Mouse (Mus musculus): Measurements from ENCODE around the gene Nsd2. TPM values are rescaled to one million over a fixed set of nuclear protein-coding genes. Genes with fewer than 3 reads are reported as not detected.
"Not testable (repeated sequence)": the region's sequence is repeated elsewhere in the genome, so short reads cannot be mapped to it uniquely, and the experiment has no call there.

Gene Nsd2
- total RNA-seq, 2 experiments from 2014 or later = 42.2 to 53.6 TPM

DNA sequence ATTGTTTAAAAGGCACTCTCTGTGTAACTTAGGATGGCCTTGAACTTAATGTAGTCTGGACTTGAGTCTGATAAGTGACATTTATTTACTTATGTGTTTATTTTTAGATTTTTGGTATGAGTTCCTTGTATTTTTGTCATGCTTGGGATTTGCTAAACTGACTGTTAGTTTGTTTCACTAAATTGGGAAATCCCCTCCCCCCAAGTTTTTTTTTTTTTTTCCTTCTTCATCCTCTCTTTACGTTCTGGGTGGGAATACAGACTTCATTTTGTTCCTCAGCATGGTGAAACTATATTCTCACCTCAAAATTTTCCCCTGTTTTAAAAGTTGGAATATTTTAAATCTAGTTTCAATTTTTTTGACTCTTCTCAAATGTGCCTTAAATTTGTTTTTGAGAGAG lies 20.8 kb downstream of the Nsd2 start:
- no peak for ATAC-seq (replicated peaks; ENCODE audit: low FRiP score, low TSS enrichment, poor library complexity, severe bottlenecking)

DNA sequence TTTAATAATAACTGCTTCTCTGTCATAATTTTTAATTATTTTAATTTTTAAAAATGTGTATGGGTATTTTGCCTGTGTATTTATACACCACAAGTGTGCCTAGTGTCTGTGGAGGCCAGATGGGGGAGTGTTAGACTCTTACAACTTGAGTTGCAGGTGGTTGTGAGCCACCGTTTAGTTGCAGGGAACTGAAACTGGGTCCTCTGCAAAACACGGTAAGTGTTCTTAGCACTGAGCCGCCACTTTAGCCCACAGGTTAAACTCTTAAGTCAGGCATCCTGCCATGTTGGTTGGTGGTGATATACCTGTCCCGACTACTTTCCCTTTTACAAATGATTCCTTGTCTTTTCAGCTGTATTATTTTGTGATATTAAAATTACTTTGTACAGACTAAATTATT lies 22.0 kb downstream of the Nsd2 start:
- ATAC-seq (replicated peaks; ENCODE audit: low FRiP score, low TSS enrichment, poor library complexity, severe bottlenecking) = no peak

DNA sequence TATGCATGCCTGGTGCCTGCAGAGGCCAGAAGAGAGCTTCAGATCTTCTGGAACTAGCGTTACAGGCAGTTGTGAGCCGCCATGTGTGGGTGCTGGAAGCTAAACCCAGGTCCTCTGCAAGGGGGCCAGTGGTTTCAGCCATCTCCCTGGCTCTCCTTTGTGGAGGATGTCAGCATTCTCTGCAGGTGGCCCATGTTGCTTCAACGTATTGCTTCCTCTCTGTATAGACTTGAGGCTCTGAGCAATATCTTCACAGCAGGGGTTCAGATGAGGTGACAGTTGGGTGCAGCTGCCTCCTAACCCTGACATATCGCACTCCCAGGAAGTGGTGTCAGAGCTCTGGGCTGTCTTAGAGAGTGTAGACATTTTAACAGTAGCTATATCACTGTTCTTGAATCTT lies 30.9 kb downstream of the Nsd2 start:
- no peak for ATAC-seq (replicated peaks; ENCODE audit: low FRiP score, low TSS enrichment, poor library complexity, severe bottlenecking)

DNA sequence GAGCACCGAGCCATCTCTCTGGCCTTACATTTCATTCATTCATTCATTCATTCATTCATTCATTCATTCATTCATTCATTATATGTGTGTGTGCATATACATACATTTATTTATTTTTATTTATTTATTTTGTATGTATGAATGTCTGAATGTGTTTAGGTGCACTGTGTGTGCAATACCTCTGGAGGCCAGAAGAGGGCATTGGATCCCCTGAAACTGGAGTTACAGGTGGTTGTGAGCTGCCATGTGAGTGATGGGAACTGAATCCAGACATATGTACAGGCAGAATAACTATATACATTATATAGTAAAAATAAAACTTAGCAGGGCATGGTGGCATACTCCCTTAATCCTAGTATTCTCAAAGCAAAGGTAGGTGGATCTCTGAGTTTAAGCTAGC lies 32.6 kb downstream of the Nsd2 start:
- ATAC-seq (replicated peaks; ENCODE audit: low FRiP score, low TSS enrichment, poor library complexity, severe bottlenecking) = no peak

DNA sequence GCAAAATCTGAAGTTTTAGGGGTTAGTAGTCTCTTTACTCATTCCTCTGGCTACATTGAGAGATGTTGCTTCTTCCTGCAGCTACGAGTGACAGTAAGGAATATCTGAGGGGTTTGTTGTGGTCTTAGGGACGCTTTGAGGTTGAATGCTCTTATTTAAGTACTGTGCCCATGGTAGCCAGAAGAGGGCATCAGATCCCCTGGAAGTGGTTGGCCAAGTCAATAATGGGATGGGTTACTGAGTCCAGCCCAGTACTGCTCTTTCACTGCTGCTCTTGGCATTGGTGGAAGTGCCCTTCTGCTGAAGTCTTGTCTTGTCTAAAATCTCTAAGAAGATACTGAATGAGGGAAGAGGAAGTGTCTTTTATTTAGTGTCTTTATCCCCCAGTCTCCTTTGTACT lies 33.5 kb downstream of the Nsd2 start:
- ATAC-seq (replicated peaks; ENCODE audit: low FRiP score, low TSS enrichment, poor library complexity, severe bottlenecking) = no peak

DNA sequence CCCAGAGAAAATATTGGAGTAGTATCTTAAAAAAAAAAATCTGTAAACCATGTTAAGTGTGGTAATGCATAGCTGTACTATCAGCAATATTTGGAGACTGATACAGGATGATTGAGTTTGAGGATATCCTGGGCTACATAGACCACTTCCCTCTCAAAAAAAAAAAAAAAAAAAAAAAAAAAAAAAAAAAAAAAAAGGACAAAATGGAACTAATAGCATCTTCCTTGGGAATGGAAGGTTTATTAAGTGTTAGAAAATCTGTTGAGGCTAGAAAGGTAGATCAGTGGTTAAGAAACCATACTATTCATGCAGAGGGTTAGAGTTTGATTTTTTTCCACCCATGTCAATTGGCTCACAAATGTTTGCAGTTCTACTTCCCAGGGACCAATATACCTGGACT lies 37.2 kb downstream of the Nsd2 start:
- no peak for ATAC-seq (replicated peaks; ENCODE audit: low FRiP score, low TSS enrichment, poor library complexity, severe bottlenecking)

DNA sequence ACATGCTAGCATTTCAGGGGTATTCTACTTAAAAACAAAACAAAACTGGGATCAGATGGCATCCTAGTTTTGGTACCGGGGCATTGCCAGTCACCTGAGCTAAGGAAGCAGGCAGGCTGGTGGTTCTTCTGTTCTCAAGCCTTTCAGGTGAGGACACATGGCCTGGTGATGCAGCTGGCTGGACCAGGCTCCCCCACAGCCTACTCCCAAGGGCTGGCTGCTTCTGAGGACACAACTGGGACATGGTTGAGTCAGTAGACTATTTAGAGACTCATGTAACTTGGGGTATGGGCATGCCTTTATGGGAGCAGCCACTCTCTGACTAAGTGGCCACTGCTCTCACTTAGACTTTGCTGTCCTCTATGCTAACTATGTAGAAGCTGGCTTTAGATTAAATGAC lies 54.9 kb downstream of the Nsd2 start:
- no peak for ATAC-seq (replicated peaks; ENCODE audit: low FRiP score, low TSS enrichment, poor library complexity, severe bottlenecking)

DNA sequence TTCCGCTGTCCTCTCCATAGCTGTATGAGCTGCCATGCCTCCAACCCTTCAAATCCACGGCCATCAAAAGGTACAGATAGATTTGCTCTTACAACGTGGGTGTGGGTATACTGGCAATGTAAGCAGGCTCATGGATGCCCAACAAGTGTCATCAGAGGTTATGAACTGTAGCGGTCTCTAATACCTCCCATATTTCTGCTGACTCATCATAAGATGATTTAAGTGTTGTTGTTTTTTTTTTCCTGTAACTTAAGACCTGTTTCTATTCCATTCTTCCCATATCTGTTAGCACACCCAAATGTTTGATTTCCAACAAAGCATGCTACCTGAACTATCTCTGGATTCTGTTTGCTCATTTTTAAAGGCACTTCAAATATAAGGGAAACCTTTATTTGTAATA lies 60.6 kb downstream of the Nsd2 start:
- no peak for ATAC-seq (replicated peaks; ENCODE audit: low FRiP score, low TSS enrichment, poor library complexity, severe bottlenecking)

DNA sequence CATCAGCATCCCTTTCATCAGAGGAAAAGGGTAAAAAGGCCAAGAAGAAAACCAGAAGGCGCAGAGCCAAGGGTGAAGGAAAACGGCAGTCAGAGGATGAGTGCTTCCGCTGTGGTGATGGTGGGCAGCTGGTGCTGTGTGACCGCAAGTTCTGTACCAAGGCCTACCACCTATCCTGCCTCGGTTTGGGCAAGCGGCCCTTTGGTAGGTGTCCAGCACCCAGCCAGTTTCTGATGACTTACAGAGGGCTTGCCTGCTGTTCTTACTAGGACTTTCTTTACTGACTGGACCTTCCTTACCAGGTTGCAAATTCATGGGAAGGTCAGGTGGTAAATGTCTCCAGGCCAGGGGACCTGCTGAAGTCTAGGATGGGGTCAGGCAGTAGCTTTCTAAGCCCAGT lies 72.9 kb downstream of the Nsd2 start:
- ATAC-seq (replicated peaks; ENCODE audit: low FRiP score, low TSS enrichment, poor library complexity, severe bottlenecking) = no peak

DNA sequence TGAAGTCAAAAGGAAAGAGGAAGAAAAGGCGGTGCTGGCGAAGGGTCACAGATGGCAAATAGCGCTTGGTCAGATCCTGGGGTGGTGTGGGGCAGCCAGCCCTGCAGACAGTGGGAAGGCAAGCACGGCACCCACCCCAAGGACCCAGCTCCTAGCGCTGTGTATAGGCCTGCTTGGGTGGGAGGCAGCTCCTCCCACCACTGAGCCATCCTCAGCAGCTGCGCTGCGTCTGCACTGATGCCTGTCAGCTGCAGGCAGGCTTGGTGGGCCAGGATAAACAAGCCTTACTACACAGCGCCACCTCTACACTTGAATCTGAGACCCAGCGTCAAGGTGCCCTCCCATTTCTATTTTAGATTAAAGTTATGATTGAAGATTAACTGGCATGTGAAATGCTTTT lies 74.6 kb downstream of the Nsd2 start:
- ATAC-seq (replicated peaks; ENCODE audit: low FRiP score, low TSS enrichment, poor library complexity, severe bottlenecking) = no peak

DNA sequence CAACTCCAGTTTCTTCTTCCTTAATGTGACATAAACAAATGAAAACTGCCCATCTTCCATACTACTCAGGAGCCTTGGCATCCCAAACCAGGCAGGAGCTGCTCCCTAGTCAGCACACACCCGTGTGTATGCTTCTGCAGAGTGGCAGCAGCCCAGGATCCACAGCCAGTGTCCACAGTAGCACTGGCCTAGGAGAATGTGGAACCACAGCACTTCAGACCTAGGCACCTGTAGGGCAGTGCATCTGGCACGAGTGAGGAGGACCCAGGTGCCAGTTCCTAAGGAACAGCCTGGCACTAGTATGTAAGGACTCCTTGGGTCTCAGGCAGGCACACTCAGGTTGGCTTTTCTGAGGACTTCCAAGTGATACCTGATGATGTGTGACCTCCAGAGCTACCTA lies 76.6 kb downstream of the Nsd2 start:
- no peak for ATAC-seq (replicated peaks; ENCODE audit: low FRiP score, low TSS enrichment, poor library complexity, severe bottlenecking)

DNA sequence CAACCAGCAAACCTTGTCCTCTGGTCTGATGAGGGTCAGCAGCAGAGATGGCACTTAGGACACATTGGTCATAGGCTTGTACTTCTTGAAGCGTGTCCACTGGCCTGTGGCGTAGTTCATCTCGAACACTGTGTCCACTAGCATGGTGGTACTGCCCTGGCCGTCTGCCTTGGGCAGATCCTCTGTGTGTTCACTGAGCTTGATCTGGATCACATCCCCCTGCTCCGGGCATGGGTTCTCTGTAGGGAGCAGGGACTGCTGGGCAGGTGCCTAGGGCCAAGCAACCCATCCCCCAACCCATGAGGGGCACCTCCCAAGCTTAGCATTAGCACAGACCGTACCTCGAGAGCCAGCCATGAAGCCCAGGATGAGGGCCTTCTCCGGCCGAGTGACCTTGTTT lies 78.1 kb downstream of the Nsd2 start:
- no peak for ATAC-seq (replicated peaks; ENCODE audit: low FRiP score, low TSS enrichment, poor library complexity, severe bottlenecking)

DNA sequence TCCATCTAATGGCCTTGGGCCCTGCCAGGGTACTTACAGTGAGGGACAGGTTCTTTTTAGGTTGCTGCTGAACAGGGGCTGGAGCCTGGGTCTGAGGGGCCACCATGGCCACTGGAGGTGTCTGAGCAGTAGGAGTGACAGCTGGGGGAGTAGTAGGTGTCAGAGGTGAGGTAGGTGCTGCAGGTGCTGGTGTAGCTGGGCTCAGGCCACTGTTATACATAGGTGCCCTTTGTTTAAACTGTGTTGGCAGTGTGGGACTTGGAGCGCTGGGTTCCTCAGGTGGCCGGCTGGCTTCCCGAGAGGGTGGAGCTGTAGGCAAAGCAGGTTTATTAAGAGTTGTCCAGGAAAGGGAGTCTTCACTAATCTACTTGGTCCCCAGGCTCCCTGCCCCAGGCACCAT lies 78.7 kb downstream of the Nsd2 start:
- ATAC-seq (replicated peaks; ENCODE audit: low FRiP score, low TSS enrichment, poor library complexity, severe bottlenecking) = no peak

DNA sequence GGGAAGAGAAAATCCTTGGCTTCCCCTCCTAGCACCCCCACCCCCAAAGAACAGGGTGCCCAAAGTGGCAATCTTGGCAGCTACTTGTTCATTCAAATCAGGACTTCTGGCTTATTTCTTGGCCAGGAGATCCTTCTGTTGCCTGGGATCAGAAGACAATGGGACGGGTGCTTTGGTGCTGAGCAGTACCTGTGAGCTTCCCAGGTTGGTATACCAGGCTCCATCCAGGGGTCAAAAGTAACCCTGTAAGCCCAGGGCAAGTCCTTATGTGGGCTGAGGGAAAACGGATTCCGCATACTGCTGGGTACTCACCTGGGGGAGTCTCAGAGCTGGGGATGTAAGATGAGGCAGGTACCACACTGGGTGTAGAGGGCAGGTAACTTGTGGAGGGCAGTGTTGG lies 79.6 kb downstream of the Nsd2 start:
- ATAC-seq (replicated peaks; ENCODE audit: low FRiP score, low TSS enrichment, poor library complexity, severe bottlenecking) = no peak

DNA sequence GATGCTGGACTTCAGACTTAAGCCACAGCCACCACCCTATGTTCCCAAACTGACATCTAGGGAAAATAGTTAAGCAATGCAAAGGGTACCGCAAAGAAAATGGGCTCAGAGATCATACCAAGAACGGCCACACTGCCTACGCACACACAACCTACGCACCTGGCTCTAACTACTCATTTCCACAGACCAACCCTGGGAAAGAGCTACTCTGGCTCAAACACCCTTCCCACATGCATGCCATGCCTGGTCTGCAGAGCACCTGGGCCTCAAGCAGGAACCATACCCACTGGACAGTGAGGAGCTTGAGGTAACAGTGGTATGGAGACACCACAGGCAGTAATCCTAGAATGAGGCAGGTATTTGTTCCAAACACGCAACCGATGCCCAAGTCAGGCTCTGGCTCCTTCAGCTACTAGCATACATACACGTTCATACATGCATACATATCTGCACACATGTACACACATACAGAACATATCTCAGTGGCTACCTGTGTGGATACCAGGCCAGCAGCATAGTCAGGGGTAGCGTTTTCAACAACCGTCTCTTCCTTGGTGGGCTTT lies 80.3 kb downstream of the Nsd2 start:
- ATAC-seq (replicated peaks; ENCODE audit: low FRiP score, low TSS enrichment, poor library complexity, severe bottlenecking) = no peak

DNA sequence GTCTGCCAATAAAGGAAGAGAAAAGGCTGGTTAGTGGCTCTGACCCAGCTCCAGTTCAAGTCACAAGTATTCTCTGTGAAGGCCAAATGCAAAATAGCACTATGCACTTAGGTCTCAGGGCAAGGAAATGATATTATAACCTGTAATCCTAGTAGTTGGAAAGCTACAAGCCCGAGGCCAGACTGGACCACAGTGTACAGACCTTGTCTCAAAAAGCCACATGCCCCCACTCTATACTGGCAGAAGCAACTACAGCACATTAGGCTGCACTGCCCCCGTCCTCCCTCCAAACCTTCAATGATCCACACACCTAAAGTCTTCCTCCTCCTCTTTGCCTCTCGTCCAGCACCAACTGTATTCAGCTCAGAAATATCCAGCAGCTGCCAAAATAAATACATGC lies 80.8 kb downstream of the Nsd2 start:
- ATAC-seq (replicated peaks; ENCODE audit: low FRiP score, low TSS enrichment, poor library complexity, severe bottlenecking) = no peak

DNA sequence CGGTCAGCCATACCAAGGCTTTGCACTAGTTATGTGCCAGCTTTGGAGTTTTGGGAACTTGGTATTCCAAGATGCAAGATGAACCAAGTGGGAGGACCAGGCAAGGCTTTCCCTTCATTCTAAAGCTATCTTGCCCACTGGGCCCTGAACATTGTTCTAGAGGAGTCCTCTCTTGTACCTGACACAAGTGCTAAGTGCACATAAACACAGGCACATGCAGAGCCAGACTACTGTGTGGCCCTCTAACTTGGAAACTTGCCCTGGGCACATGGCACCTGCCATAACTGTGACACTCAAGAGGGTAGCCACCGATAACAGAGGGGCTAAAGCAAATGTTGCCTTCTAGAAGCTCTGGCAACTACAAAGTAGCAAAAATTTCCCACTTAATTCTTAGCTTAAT lies 82.2 kb downstream of the Nsd2 start:
- no peak for ATAC-seq (replicated peaks; ENCODE audit: low FRiP score, low TSS enrichment, poor library complexity, severe bottlenecking)

DNA sequence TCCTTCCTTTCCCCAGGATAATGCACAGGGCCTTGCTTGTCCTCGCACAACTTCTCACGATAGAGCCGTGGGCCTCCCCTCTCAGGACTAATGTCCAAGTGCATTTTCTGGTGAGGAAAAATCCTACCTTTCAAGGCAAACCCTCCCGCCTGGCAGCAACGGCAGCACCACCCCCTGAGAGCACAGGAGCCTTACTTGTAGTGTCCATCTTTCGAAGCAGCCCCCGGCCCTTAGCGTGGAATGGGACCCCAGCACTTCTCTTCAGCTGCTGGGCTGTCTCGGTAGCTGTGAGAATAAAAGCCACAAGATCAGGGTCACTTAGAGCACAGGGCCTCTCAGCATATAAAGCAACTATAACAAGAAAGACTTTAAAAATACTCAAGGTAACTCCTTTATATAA lies 82.7 kb downstream of the Nsd2 start:
- no peak for ATAC-seq (replicated peaks; ENCODE audit: low FRiP score, low TSS enrichment, poor library complexity, severe bottlenecking)

DNA sequence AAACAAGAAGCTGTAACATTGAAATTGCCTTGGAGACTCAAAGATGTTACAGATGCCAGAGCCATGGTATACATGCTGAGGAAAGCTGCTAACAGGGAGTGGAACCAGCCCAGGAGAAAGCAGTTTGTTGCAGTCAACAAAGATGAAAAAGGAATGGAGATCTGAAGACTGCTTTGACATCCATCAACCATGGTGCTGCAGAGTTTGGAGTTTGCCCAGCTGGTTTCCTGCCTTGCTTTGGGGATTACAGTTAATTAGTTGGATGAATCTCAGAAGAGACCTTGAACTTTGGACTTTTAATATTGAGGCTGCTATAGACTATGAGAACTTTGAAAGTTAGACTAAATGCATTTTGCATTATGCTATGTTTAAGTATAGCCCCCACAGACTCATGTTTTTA lies 94.5 kb downstream of the Nsd2 start:
- ATAC-seq (replicated peaks; ENCODE audit: low FRiP score, low TSS enrichment, poor library complexity, severe bottlenecking) = not testable (repeated sequence)

DNA sequence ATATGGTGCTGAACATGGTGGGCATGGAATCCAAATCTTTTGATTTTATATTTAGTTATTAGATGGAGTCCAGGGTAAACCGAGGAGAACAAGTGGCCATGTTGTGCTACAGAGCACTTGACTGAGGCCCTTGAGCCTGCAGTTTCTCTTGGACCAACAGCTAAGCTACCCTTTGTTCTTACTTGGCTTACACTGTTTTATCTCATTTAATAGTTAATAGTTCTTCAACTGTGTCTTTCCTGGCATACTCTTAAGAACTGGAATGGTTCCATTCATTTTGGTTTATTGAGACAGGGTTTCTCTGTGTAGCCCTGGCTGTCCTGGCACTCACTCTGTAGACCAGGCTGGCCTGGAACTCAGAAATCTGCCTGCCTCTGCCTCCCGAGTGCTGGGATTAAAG lies 96.1 kb downstream of the Nsd2 start:
- not testable (repeated sequence) for ATAC-seq (replicated peaks; ENCODE audit: low FRiP score, low TSS enrichment, poor library complexity, severe bottlenecking)

DNA sequence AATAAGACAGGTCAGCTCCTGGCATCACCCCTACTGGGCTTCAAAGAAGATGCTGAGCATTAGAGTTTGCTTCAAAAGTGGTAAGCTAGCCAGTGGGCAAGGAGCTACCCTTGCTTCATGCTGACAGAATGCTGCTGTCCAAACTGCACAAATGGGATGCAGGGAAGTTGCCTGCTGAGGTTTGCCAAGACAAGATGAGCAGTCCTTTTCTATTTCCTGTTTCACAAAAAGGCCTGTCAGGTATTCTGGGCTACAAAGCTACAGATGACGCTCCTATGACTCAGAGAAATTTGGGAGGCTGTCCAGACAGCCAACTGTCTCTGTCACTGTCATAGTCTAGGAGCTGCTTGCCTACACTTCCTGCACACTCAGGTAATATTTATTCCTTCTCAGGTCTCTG lies 98.9 kb downstream of the Nsd2 start:
- ATAC-seq (replicated peaks; ENCODE audit: low FRiP score, low TSS enrichment, poor library complexity, severe bottlenecking) = no peak

DNA sequence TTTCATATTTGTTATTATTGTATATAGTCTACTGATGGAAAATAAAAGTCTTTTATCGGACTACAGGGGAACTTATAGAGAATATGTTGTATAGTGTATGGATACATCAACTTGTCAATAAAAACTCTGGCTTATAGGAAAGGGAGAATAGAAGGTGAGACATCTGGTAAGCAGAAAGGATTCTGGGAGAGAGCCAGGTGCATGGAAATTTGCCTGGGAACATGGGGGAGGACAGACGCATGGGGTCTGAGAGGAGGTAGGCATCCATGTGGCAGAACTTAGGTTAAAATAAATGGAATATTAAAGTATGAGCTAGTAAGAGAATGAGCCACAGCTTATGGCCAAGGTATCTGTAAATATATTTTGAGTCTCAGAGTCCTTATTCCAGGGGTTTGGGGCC lies 99.5 kb downstream of the Nsd2 start:
- no peak for ATAC-seq (replicated peaks; ENCODE audit: low FRiP score, low TSS enrichment, poor library complexity, severe bottlenecking)

All from megakaryocyte-erythroid progenitor cell, adult 5-6 weeks (primary cell).